Mouse (Mus musculus) CD4-positive, CD25-positive, alpha-beta regulatory T cell, adult 4 months (primary cell): ENCODE measurements around the gene Epb41l1. TPM values are rescaled to one million over a fixed set of nuclear protein-coding genes. Genes with fewer than 3 reads are reported as not detected.

Source experiments
- ATAC-seq: one replicate; pipeline ENCODE4 v1.8.0; 2017
- polyA plus RNA-seq, 2 experiments: library from polyadenylated mRNA; unstranded; fragments of 100-300 nt; shearing (Covaris generic); gene quantifications; one replicate each; pipeline ENCODE4 v1.2.1; 2017

Epb41l1 gene
- polyA plus RNA-seq, 2 experiments from 2014 or later = 0.24 TPM; not detected in 1

DNA sequence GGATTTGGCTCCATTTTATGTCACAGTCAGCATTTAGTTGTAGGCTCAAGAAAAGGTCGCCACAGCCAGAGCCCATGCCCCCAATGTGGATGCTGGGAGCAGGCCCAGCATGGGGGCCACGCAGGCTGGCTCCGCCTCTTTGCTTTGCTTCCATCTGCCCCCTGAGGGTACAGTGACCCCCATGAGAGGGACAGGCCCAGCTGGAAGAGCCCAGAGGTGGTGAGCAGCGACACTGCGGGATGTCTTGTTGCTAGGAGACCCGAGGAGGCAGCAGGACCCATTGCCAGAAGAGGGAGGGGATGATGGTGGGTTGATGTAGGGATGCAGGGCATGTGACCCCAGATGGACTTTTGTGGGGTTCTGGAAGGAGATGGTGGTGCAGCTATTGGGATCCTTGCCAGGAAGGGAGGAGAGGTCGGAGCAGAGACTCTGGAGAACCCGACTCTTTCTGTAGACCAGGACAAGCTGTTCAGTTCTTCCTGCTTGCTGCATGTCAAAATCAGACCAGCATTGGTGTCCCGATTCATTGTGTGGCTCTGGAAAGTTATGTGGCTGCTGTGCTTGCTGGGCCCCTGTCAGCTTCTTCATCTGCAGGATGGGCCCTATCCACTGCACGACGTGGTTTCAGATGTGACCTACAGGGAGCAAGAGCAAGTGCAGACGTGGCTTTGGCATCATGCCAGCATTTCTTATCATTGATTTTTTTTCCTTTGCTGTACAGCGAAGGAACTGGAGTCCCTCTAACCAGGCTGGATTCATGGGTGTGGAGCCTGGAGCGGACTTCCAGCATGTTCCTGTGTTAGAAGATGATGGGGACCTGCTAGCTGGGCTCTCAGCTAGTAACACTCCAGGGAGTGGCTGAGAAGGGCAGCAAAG lies 41.7 kb downstream of the Epb41l1 start:
- ATAC-seq = no peak

DNA sequence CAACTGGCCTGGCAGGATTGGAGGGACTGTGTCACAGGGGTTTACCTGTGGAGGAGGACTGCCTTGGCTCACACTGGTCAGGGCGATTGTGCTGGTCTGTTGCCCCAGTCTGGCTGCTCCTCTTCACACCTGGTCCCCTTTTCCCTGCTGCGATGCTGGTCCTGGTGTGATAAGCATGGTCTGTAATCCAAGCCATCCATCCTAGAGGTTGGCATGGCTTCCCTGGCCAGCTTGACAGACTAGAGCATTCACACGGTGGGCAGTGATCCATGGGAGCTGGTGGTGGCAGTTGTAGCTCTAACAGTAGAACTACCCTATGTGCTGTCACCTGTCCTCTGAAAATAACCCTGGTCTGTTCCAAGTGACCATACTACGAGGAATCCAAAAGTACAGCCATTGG lies 43.7 kb downstream of the Epb41l1 start:
- ATAC-seq = no peak

DNA sequence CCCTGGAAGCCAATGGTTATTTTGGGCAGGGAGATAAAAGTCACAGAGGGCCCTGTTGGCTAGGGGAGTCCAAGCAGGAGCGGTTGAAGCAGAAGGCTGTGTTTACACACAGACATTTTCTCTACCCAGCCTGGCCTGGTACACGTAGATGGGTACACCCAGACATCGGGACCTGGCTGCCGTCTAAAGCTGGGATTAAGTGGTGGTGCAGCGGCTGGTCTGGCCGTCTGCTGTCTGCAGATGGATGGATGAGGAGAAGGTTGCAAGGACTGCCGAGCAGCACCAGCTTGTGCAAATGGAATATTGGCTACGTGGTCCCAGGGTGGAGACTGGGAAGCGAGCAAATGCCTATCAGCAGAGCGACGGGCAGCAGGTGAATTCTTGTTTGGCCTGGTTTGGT lies 46.8 kb downstream of the Epb41l1 start:
- no peak for ATAC-seq

DNA sequence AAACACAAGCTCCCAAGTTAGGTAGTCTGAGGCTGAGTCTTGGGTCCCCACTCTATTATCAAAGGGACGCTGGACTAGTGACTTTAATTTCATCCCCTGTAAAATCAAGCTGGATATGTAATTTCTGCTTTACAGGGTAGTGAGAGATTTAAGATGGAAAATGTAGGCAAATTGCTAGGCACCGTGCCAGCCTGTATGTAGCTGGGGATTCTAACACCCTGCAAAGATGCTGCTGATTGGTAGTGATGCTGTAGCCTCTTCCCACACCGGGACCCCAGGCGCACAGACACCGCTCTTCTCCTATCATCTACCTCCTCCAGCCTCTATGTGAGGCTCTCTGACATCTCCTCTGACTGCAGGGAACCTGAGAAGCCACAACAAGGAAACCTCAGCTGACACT lies 48.2 kb downstream of the Epb41l1 start:
- ATAC-seq = no peak

DNA sequence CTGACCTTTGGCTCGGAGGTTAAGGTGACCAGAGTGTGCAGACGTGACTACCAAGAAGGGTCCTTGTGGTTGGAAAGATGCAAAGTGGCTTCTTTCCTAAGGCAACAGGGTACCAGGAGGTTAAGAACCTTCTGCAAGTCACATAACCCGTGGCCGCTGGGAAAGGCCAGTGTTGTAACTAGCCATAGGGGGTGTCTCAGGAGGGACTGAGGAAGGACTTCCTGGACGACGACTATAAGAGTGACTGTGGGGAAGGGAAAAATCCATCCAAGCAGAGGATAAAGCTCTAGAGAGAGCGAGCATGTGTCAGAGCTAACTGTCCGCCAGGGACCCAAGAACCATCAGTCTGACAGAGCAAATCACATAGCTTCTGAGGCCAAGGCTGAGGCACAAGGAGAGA lies 48.8 kb downstream of the Epb41l1 start:
- ATAC-seq = no peak

DNA sequence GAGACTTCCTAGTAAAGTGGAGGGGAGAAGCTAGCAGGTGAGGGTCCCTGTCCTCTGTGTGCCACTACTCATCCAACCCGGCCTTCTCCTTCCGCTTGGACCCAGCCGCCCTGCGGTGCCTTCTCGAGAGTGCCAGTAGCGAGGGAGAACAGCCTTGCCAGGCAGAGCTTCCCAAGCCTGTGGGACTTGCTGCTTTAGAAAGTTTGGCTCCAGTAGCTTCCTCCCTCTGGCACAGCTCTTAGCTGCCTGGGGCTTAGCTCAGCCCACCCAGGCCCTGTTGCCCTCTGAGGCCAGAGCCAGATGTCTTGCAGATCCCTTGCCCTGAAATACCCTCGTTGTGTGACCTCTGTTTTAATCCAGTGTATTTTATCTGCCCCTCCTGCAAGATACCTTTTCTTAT lies 50.2 kb downstream of the Epb41l1 start:
- ATAC-seq = no peak

DNA sequence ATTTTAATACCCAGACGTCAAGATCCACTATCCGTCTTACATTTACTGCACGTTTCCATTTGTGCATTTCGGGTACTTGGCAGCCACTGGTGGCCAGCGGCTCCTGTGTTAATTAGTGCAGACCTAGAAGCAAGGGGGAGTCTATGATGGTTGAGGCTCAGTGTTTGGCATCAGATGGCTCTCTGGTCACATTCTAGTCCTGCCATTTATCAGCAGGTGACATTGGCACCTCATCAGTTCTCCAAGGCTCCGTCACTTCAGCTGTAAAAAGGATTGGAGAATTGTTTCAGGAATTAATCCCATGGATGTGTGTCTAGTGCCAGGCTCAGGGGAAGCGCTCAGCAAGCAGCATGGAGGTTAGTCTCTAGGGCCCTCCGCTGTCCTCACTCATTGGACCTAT lies 51.6 kb downstream of the Epb41l1 start:
- no peak for ATAC-seq

DNA sequence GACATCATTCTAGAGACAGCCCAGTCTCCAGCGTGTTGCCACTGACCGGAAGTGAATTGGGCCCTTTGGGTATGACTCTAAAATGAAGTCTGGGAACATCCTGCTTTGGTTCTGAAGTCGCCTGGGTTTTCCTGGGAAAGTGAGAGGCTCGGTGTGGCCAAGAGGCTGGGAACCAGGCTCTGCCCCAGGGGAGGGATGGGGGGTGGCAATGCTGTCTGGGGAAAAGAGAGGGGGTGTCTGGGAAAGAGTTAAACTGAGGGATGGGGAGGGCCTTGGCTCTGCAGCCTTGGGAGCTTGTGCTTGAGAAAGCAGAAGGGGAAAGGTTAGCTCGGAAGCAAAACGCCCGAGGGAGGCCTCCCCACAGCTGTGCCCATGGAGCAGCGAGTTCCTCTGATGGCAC lies 53.0 kb downstream of the Epb41l1 start:
- ATAC-seq = no peak

DNA sequence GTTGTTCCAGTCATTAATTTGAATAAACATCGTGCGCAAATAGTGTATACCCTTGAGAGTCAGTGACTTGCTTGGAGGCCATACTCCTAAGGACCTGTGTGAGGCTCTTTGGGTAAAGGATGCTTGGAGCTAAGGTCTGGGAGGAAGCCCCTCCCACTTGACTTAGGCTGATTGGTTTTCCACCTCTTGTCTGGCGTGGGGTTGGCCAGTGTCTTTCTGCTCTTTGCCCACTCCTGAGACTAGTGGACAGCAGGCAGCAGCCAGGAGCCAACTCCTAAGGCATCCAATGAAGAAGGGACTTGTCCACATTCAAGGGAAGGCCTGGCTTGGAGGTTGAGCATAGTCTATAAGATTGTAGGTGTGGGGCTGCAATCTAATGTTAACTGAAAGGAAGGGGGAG lies 53.4 kb downstream of the Epb41l1 start:
- no peak for ATAC-seq

DNA sequence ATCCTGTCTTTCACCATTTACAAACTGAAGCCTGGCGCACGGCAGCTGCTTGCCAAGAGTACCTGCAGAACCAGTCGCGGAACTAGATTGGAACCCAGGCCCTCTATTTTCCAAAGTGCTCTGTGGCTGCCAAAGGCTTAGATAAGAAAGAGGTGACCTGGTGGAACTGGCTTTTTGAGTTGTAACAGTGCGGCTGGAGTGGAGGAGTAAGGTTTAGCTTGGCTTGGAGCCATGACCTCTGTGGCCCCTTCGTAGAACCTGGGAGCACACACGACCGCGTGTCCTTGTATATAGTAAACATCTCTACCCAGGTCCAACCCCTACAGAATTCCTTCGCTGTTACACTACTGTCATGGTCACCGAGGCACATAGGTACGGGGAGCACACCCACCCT lies 54.2 kb downstream of the Epb41l1 start:
- no peak for ATAC-seq

DNA sequence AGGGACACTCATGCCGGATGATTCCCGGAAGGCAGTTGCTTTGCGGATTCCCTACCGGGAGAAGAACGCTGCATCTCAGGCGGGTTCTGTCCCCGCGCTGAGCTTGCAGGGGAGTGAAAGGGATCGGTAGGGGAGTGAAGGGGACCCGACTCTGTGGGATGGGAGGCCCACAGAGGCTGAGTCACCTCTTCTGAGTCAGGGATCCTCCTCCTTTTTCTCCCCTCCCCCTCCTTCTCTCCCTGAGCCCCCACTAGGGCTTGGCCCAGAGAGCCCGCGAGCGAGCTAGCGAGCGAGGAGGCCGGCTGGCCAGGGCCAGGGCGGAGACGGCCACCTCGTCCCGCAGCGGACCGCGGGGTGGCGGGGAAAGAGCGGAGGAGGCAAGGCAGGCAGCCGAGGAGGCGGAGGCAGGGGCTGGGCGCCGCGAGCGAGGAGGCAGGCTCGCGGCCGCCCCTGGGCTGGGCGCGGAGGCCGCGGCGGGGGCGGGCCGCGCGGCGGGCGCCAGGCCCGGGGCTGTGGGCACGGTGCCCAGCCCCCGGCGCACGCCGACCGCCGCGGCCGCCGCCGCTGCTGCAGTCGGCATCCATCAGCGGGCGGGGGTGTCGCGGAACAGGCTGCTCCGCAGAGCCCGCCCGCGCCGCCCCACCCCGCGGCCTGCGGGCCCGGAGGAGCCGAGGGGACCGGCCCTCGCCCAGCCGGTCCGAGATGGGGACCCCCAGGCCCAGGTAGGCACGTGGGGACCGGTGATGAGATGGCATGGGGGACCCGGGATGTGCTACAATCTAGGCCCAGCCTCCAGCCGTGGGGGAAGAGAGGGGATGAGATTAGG lies 54.8 kb downstream of the Epb41l1 start:
- ATAC-seq = no peak

DNA sequence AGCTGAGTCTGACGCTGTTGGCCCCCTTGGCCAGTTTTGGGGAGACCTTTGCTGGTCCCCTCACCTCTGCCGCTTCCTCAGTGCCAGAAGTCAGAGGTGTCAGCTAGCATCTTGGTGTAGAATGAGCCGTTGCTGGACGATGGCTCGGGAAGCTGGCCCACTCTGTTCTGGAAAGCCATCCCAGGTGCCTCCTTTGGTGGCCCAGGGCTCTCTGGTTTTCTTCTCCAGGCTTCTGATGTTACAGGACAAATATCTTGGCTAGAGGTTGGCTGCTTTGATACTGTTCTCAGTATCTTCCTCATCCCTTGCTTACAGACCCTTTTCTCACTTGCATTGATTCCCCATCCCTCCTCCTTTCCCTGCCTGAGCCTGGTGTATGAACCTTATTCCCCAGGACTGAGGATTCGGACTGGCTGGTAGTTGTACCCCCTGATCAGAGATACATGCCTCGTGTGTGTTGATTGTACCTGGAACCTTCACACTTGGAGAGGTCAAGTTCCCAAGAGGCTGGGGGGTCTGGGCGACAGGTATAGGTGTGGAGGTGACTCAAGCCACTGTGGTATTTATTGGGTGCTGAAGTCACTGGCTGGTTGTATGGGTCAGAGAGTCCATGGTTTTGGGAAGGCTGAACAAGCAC lies 55.5 kb downstream of the Epb41l1 start:
- no peak for ATAC-seq

DNA sequence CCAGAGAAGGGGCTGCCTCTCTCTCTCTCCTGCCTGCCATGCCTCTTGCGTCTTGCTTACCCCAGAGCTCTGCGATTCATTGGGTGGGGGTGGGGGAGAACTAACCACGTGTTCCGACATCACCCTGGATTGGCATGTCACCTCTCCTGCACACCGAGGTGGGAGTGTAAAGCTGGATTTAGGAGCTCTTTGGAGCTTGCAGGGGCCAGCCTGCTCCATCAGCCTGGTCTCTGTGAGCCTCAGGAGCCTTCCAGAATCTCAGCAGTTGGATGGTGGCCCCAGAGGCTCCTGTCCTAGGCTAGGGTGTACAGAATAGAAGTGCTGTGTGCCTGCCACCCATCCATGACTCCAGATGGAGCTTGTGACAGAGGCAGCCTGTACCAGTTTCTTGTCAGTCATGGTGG lies 56.0 kb downstream of the Epb41l1 start:
- no peak for ATAC-seq

DNA sequence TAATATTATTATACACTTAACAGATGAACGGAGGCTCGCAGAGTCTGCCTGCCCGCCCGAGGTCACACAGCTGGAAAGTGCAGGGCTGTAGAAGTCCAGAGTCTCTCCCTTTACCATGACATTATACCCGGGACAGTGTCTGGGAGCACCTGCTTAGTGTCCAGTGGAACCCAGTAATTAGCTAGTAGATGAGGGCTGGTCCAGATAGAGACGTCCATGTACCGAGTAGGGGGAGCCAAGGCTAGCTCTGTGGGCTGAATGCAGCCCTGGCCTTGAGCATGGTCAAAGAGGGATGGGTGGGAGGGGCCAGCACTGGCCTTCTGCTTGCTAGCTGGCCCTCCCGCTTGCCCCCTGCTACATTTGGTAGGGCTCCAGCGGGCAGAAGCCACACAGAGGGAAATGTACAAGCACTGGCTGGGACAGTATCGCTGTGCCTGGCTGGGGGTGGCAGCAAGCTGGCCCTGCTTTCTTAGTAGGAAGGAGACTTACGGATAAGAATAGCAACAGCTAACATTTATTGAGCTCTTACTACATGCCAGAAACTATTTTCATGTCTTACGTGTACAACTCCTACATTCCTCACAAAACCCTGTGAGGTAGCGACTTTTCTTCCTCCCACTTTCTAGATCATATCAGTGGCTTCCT lies 57.5 kb downstream of the Epb41l1 start:
- ATAC-seq = no peak

DNA sequence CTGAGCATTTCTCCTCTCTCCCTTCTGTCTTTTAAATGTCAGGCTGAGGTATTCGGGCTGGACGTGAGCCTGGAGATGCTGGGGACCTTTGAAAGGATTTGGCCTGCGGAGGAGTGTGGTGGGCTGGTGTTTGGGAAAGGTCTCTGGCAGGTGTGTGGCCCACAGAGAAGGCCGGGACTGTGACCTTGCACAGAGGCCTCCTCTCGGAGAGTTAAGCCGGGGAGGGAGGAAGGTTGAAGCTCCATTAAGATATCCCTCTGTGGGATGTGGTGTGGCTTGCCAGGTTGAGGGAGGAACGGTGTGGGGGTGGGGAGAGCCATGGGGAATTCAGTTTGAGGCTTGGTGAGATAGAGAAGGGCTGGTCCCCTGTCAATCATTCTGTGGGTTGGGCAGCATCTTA lies 59.1 kb downstream of the Epb41l1 start:
- ATAC-seq = no peak

DNA sequence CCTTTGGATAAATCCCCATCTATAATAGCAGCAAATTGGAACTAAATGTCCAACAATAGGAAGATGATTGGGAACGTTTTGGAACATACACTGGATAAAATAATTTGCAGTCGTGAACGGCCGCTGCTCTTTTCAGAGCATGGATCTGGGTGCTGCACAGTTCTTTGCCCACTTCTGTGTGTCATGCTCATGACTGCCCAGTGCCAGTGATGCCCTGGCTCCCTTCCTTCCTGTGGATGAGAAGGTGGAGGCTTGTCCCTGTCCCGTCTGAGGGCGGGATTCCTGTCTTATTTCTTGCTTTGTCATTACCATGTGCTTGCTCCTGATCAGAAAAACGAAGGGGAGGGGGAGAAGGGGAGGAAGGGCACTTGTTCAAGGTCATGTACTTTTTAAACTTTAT lies 59.6 kb downstream of the Epb41l1 start:
- ATAC-seq = no peak

DNA sequence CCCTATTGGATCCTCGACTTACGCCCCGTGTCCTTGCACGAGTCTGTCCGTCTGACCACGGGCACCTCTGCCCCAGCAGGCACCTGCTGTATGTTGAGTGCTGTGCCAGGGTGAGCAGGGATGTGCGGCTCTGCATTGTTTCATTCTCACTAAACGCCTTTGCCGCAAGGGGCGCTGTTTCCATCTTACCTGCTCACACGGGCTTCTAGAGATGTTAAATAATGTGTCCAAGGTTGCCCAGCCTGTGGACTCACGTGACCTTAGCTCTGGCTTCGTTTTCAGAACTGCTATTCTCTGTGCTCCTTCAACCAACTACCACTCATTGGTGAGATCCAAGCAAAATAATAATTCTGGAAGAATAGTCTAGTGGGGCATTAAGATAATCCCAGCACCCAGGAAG lies 61.6 kb downstream of the Epb41l1 start:
- ATAC-seq = no peak

DNA sequence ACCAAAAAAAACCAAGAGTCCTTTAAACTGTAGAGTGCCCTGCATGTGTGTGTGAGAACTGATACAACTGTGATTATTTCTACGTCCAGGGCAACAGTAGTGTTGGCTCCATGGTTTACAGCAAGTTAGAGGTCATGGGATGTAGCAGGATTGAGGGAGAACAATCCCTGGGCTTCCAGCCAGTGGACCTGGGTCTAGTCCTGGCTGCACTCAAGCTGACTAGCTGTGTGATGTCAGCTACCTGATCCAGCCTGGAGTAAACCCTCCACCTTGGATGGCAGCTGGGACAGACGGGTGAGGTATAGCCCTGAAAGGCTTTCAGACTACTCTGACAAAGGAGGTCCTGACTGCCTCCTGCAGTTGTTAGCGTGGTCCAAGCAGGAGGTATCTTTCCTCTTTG lies 62.1 kb downstream of the Epb41l1 start:
- no peak for ATAC-seq

DNA sequence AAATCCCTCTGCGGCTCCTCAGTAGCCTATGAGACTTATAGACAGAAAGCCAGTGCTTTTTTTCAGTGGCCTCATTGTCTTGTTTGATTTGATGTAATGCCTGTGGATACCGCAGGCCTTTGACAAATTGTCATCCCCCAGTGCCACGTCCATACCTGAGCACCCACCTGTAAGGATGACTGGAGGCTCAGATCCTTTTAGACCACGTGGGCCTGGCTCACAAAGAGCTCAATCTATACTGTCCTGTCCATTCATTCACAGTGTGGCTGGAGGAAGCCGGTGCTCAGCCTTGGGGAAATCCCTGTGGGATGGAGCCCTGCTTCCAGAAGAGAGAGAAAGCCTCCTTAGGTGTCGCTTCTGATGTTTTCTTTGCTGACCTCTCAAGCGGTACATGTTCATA lies 62.5 kb downstream of the Epb41l1 start:
- no peak for ATAC-seq

DNA sequence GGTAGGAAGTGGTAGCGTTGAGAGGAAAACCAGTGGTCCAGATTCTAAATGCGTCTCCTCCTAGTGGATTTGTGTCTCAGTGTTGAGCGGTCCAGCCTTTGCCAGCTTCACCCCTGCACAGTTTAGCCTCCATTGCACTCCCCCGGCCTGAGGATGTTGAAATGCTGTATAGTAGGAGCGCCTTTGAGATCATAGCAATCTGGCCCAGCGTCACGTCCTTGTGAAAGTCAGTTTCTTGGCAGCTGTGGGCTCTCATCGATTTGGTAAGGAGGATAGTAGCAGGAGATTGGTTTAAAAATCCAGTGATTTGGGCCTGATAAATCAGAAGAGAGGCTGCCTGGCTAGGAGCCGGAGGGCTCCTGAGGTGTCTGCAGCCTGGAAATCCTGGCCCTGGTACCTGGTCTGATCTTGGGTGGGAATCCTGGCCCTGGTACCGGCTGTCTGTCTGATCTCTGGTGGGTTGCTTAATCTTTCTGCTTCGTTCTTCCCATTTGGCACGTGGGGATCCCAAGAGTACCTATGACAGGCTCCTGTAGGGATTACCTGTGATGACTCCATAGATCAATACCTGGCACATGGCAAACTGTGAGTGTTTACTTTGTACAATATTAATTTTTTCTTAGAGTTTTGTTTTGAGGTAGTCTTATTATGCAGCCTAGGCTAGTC lies 65.5 kb downstream of the Epb41l1 start:
- ATAC-seq = no peak

DNA sequence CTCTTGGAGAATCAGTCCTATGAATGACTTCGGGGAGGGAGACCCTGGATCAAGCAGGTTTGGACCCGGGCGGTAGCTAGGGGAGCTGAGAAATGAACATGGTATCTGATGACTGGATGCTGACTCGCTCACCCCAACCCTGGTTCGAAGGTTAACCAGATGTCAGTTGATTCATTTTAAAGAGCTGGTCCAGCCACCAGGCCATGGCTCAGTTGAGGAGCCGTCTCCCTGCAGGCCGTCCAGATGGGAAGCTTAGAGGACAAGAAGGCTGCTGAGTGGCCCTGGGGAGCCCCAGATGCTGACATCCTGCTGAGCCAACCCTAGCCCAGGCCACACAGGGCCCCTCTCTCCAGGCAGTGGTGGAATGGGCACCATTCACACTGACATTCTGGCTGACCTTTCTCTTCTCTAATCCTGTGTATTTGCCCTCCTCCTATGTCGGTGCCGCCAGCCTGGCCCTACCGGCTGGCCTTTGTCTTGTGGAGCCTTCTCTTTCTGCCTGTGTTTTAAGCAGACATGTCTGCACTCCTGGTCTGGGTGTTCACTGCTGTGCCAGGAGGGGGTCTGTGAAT lies 67.0 kb downstream of the Epb41l1 start:
- no peak for ATAC-seq

DNA sequence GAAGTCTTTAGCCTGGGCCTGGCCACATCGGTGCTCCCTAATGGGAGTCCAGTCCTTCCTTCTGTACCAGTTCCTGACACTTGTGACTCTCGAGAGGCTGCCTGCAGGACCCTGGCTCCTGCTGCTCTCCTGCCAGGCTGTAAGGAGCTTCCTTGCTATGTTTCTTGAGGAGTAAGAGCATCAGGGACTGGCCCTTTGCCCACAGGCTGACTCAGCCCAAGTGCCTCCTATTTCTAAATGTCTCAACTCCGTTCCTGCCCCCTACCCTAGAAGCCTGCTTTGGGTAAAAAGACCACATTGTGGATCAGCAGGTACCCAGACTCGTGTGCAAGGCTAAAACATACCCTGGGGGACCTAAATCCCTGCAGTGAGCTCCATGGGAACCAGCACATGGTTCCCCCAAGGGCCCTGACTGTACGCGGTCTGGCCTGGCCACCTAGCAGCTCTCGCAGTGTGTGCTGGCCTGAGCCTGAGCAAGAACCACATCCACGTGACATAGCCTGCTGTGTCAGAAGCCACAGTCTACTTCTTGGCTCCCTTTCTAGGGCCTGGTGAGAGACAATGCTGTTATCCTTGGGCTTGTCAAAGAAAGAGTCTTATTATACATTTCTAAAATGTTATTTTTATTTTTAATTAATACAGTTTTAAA lies 67.6 kb downstream of the Epb41l1 start:
- no peak for ATAC-seq
